Mouse (Mus musculus): ENCODE results near the gene Tctn1.

The Tctn1 gene

GRCm38 (mm10) chr5:122249281-122249680 is 15.0 kb downstream of the Tctn1 start:
- no peak for ATAC-seq (ENCODE audit: insufficient number of reproducible peaks, low FRiP score, low TSS enrichment)

GRCm38 (mm10) chr5:122247934-122248333 is 16.3 kb downstream of the Tctn1 start:
- no peak for ATAC-seq (ENCODE audit: insufficient number of reproducible peaks, low FRiP score, low TSS enrichment)

- no peak for ATAC-seq (ENCODE audit: insufficient number of reproducible peaks, low FRiP score, low TSS enrichment)
Observed at GRCm38 (mm10) chr5:122247529-122247928, 16.7 kb downstream of the Tctn1 start.

GRCm38 (mm10) chr5:122246547-122247167 is 17.6 kb downstream of the Tctn1 start:
- ATAC-seq (ENCODE audit: insufficient number of reproducible peaks, low FRiP score, low TSS enrichment): no peak

- no peak for ATAC-seq (ENCODE audit: insufficient number of reproducible peaks, low FRiP score, low TSS enrichment)
Observed at GRCm38 (mm10) chr5:122245186-122245585, 19.1 kb downstream of the Tctn1 start.

GRCm38 (mm10) chr5:122243781-122244523 is 20.3 kb downstream of the Tctn1 start:
- no peak for ATAC-seq (ENCODE audit: insufficient number of reproducible peaks, low FRiP score, low TSS enrichment)

- ATAC-seq (ENCODE audit: insufficient number of reproducible peaks, low FRiP score, low TSS enrichment): no peak
Observed at GRCm38 (mm10) chr5:122242521-122243123, 21.6 kb downstream of the Tctn1 start.

GRCm38 (mm10) chr5:122240989-122241388 is 23.3 kb downstream of the Tctn1 start:
- no peak for ATAC-seq (ENCODE audit: insufficient number of reproducible peaks, low FRiP score, low TSS enrichment)

GRCm38 (mm10) chr5:122240521-122240920 is 23.7 kb downstream of the Tctn1 start:
- no peak for ATAC-seq (ENCODE audit: insufficient number of reproducible peaks, low FRiP score, low TSS enrichment)

GRCm38 (mm10) chr5:122239618-122240017 is 24.6 kb downstream of the Tctn1 start:
- ATAC-seq (ENCODE audit: insufficient number of reproducible peaks, low FRiP score, low TSS enrichment): no peak

- ATAC-seq (ENCODE audit: insufficient number of reproducible peaks, low FRiP score, low TSS enrichment): no peak
Observed at GRCm38 (mm10) chr5:122237200-122237599, 27.1 kb downstream of the Tctn1 start.

- no peak for ATAC-seq (ENCODE audit: insufficient number of reproducible peaks, low FRiP score, low TSS enrichment)
Observed at GRCm38 (mm10) chr5:122235196-122235836, 28.9 kb downstream of the Tctn1 start.

GRCm38 (mm10) chr5:122234319-122235195 is 29.7 kb downstream of the Tctn1 start:
- ATAC-seq (ENCODE audit: insufficient number of reproducible peaks, low FRiP score, low TSS enrichment): no peak

GRCm38 (mm10) chr5:122233695-122234094 is 30.6 kb downstream of the Tctn1 start:
- ATAC-seq (ENCODE audit: insufficient number of reproducible peaks, low FRiP score, low TSS enrichment): no peak

- ATAC-seq (ENCODE audit: insufficient number of reproducible peaks, low FRiP score, low TSS enrichment): no peak
Observed at GRCm38 (mm10) chr5:122233077-122233581, 31.1 kb downstream of the Tctn1 start.

- ATAC-seq (ENCODE audit: insufficient number of reproducible peaks, low FRiP score, low TSS enrichment): no peak
Observed at GRCm38 (mm10) chr5:122232004-122232403, 32.3 kb downstream of the Tctn1 start.

- no peak for ATAC-seq (ENCODE audit: insufficient number of reproducible peaks, low FRiP score, low TSS enrichment)
Observed at GRCm38 (mm10) chr5:122231431-122231830, 32.8 kb downstream of the Tctn1 start.

- no peak for ATAC-seq (ENCODE audit: insufficient number of reproducible peaks, low FRiP score, low TSS enrichment)
Observed at GRCm38 (mm10) chr5:122230816-122231215, 33.4 kb downstream of the Tctn1 start.

GRCm38 (mm10) chr5:122228772-122229171 is 35.5 kb downstream of the Tctn1 start:
- ATAC-seq (ENCODE audit: insufficient number of reproducible peaks, low FRiP score, low TSS enrichment): no peak

GRCm38 (mm10) chr5:122228271-122228765 is 35.9 kb downstream of the Tctn1 start:
- no peak for ATAC-seq (ENCODE audit: insufficient number of reproducible peaks, low FRiP score, low TSS enrichment)
